Mouse (Mus musculus) liver, embryonic 14.5 days (tissue): ENCODE data around the gene Wnt11.

Experiments
- CTCF ChIP-seq: IDR thresholded peaks from 2 replicates; pipeline ENCODE4 v1.5.1; 2016; ENCODE audit warnings: antibody characterized with exemption, low read depth, control low read depth
- EP300 ChIP-seq: IDR thresholded peaks from 2 replicates; pipeline ENCODE4 v1.6.1; 2016; ENCODE audit warnings: antibody characterized with exemption, low read depth

- TF ChIP-seq CTCF: no peak
- TF ChIP-seq EP300: no peak
These were observed 4.4 kb downstream of the Wnt11 start for GRCm38 (mm10) chr7:98839312-98839711.
